Mouse (Mus musculus): ENCODE measurements at regions not wholly inside any gene's neighbourhood (a gene's known extent, or its start where the extent isn't known, plus 50 kb on each side); places are given as distances from the start of the nearest gene placed in this dataset.

GRCm38 (mm10) chr1:184244296-184244695 lies 210.2 kb upstream of the 1700056E22Rik start:
- no peak for TF ChIP-seq CHD2 (IDR thresholded peaks at IDR 0.05; ENCODE audit: low read depth, low read length)
- TF ChIP-seq ZNF384 (IDR thresholded peaks at IDR 0.05; ENCODE audit: low read depth, low read length) = no peak
- no peak for TF ChIP-seq ZC3H11A (IDR thresholded peaks at IDR 0.05; ENCODE audit: borderline replicate concordance, low read depth, low read length)
- TF ChIP-seq HCFC1 (IDR thresholded peaks at IDR 0.05; ENCODE audit: borderline replicate concordance, insufficient read depth, low read length) = no peak
